Mouse (Mus musculus) heart, postnatal 0 days (tissue): ENCODE results near the gene Rgs6. TPM values are rescaled to one million over a fixed set of nuclear protein-coding genes. Genes with fewer than 3 reads are reported as not detected.

Experiments
- ATAC-seq: fragments of 200-750 bp; cut with Nextera tagmentation; 2 replicates; pipeline ENCODE4 v1.8.0; 2017; ENCODE audit warnings: low read depth, moderate number of reproducible peaks, moderate library complexity; ENCODE audit not compliant: insufficient read depth
- DNase-seq: peaks from one replicate; pipeline ENCODE4 v3.0.0-alpha.2; 2016; ENCODE audit warnings: low spot score
- H3K27ac ChIP-seq: fragments of 300-500 bp; sonication (generic); 2 replicates; pipeline ENCODE4 v1.5.1; 2014; ENCODE audit warnings: low read depth, mild to moderate bottlenecking
- H3K27me3 ChIP-seq: fragments of 300-500 bp; sonication (generic); 2 replicates; pipeline ENCODE4 v1.6.1; 2014; ENCODE audit warnings: low read length, mixed read lengths; ENCODE audit not compliant: control insufficient read depth, insufficient read depth
- H3K36me3 ChIP-seq: fragments of 300-500 bp; sonication (generic); replicated peaks from 2 replicates; pipeline ENCODE4 v1.6.1; 2014; ENCODE audit warnings: low read length, mixed read lengths; ENCODE audit not compliant: control insufficient read depth, insufficient read depth
- H3K4me1 ChIP-seq: fragments of 300-500 bp; sonication (generic); 2 replicates; pipeline ENCODE4 v1.6.1; 2014; ENCODE audit warnings: antibody characterized with exemption; ENCODE audit not compliant: control insufficient read depth, insufficient read depth
- H3K4me2 ChIP-seq: fragments of 300-500 bp; sonication (generic); 2 replicates; pipeline ENCODE4 v1.6.1; 2014; ENCODE audit warnings: low read depth, mild to moderate bottlenecking, low read length, moderate library complexity
- H3K4me3 ChIP-seq: fragments of 300-500 bp; sonication (generic); 2 replicates; pipeline ENCODE4 v1.5.1; 2014; ENCODE audit warnings: low read depth, low read length
- H3K9ac ChIP-seq: fragments of 300-500 bp; sonication (generic); replicated peaks from 2 replicates; pipeline ENCODE4 v1.6.1; 2014; ENCODE audit warnings: low read depth, low read length, mixed read lengths
- H3K9me3 ChIP-seq: fragments of 300-500 bp; sonication (generic); replicated peaks from 2 replicates; pipeline ENCODE4 v1.6.1; 2016; ENCODE audit warnings: low read length; ENCODE audit not compliant: control insufficient read depth
- CTCF ChIP-seq: IDR thresholded peaks from 2 replicates; pipeline ENCODE4 v1.5.1; 2016; ENCODE audit warnings: antibody characterized with exemption, control low read depth, low read depth
- EP300 ChIP-seq: IDR thresholded peaks from 2 replicates; pipeline ENCODE4 v1.6.1; 2016; ENCODE audit warnings: antibody characterized with exemption, low read depth
- WGBS: fragments of 180-500 bp; shearing (Covaris S2); extraction: QIAGEN DNeasy Blood & Tissue Kit; methylation state at CpG from one replicate; pipeline ENCODE4 v1.1.7; 2014; 5-methylcytosine and 5-hydroxymethylcytosine counted together
- polyA plus RNA-seq: library from polyadenylated mRNA; unstranded; fragments of >200 nt; fragmentation: Nextera tagmentation; extraction: Ambion mirVana; gene quantifications from 2 replicates; pipeline ENCODE4 v1.2.1, GENCODE M21; 2015
- total RNA-seq: library from RNA; depleted of rRNA; stranded (reverse); fragments of >200 nt; gene quantifications from 2 replicates; pipeline ENCODE4 v1.2.3, GENCODE M21; 2014; ENCODE audit warnings: low replicate concordance

Gene Rgs6
- total and polyA plus RNA-seq, 2 experiments from 2014 or later: 12.1 to 16.5 TPM

- no peak overlapping the region for H3K4me2 ChIP-seq
- H3K9me3 ChIP-seq: no peaks in the 10 kb centered on the region
- no peak overlapping the region for H3K27ac ChIP-seq
- H3K36me3 ChIP-seq: no peaks in the 10 kb centered on the region
- no peak overlapping the region for H3K9ac ChIP-seq
- no peaks in the 10 kb centered on the region for H3K27me3 ChIP-seq
- no peak for DNase-seq
- H3K4me3 ChIP-seq: no peak overlapping the region
- no peak for ATAC-seq
- peaks cover 17% of the 10 kb centered on the region for H3K4me1 ChIP-seq
- TF ChIP-seq CTCF: no peak
- TF ChIP-seq EP300: no peak
- WGBS: 18% methylated on average over 6 of the region's 6 CpGs
Observed at GRCm38 (mm10) chr12:82756756-82757155, 168.7 kb downstream of the Rgs6 start.

- Histone ChIP-seq H3K4me1 (peaks cover 17% of the 10 kb centered on the region), H3K36me3 (no peaks in the 10 kb centered on the region), H3K4me2 (no peak overlapping the region), H3K9ac (no peak overlapping the region), H3K4me3 (no peak overlapping the region), H3K27me3 (no peaks in the 10 kb centered on the region), H3K9me3 (no peaks in the 10 kb centered on the region), H3K27ac (no peak overlapping the region)
- ATAC-seq: 0 out of 2 replicates have a peak, but pooled peaks have one; percentile 34
- 3% methylated on average over 1 of the region's 1 CpGs for WGBS
- DNase-seq: no peak
- TF ChIP-seq CTCF (no peak), EP300 (no peak)
Observed at GRCm38 (mm10) chr12:82757367-82757766, 169.3 kb downstream of the Rgs6 start.

GRCm38 (mm10) chr12:82762046-82762445 lies 174.0 kb downstream of the Rgs6 start:
- Histone ChIP-seq H3K4me1 (peaks cover 9% of the 10 kb centered on the region), H3K4me2 (no peak overlapping the region), H3K27me3 (no peaks in the 10 kb centered on the region), H3K9me3 (no peaks in the 10 kb centered on the region), H3K27ac (no peak overlapping the region), H3K36me3 (no peaks in the 10 kb centered on the region), H3K9ac (no peak overlapping the region), H3K4me3 (no peak overlapping the region)
- TF ChIP-seq CTCF (no peak), EP300 (no peak)
- WGBS: 79% methylated on average over 2 of the region's 2 CpGs
- ATAC-seq: no peak
- no peak for DNase-seq

- no peak for DNase-seq
- 72% methylated on average over 3 of the region's 3 CpGs for WGBS
- Histone ChIP-seq H3K27me3 (no peaks in the 10 kb centered on the region), H3K4me2 (no peak overlapping the region), H3K4me1 (no peaks in the 10 kb centered on the region), H3K9me3 (no peaks in the 10 kb centered on the region), H3K36me3 (no peaks in the 10 kb centered on the region), H3K9ac (no peak overlapping the region), H3K4me3 (no peak overlapping the region), H3K27ac (no peak overlapping the region)
- ATAC-seq: no peak
- TF ChIP-seq CTCF (no peak), EP300 (no peak)
Observed at GRCm38 (mm10) chr12:82768726-82769125, 180.6 kb downstream of the Rgs6 start.

GRCm38 (mm10) chr12:82772215-82772614 lies 184.1 kb downstream of the Rgs6 start:
- no peaks in the 10 kb centered on the region for H3K9me3 ChIP-seq
- no peaks in the 10 kb centered on the region for H3K27me3 ChIP-seq
- H3K27ac ChIP-seq: no peak overlapping the region
- H3K9ac ChIP-seq: no peak overlapping the region
- no peak overlapping the region for H3K4me2 ChIP-seq
- TF ChIP-seq EP300: no peak
- TF ChIP-seq CTCF: peak; percentile 56
- DNase-seq: no peak
- ATAC-seq: no peak
- WGBS: 94% methylated on average over 2 of the region's 2 CpGs
- no peaks in the 10 kb centered on the region for H3K36me3 ChIP-seq
- no peak overlapping the region for H3K4me3 ChIP-seq
- H3K4me1 ChIP-seq: no peaks in the 10 kb centered on the region; the same call in 1 of the 2 replicates

GRCm38 (mm10) chr12:82774576-82774975 lies 186.5 kb downstream of the Rgs6 start:
- TF ChIP-seq EP300 (no peak), CTCF (no peak)
- Histone ChIP-seq H3K27ac (no peak overlapping the region), H3K36me3 (no peaks in the 10 kb centered on the region), H3K9ac (no peak overlapping the region), H3K27me3 (no peaks in the 10 kb centered on the region), H3K4me2 (no peak overlapping the region), H3K4me3 (no peak overlapping the region), H3K9me3 (no peaks in the 10 kb centered on the region), H3K4me1 (no peaks in the 10 kb centered on the region; the same call in 1 of the 2 replicates)
- no peak for ATAC-seq
- no peak for DNase-seq
- 90% methylated on average over 7 of the region's 7 CpGs for WGBS
